Comparison of ENCODE assay signal across 23 mouse cellular contexts in genomic region chr7:51899066-51899465, GRCm38 (mm10). TPM values are rescaled to one million over a fixed set of nuclear protein-coding genes. Genes with fewer than 3 reads are reported as not detected.
DNase-seq lines count a peak whose midpoint lies in the region; ATAC-seq and TF ChIP-seq lines count a peak whose summit lies in the region.
"Had no signal": no experiment of that assay in that cellular context is flagged by ENCODE, and none has a peak within 500 bp of the region (broad histone marks: within the 10 kb centered on the region; RNA-seq: fewer than 3 reads in every experiment).

No protein-coding gene starts in this region.

- H3K27me3 ChIP-seq in intestine, embryonic 16.5 days (replicated peaks; ENCODE audit: control insufficient read depth, insufficient read depth, low read length), result no peaks in the 10 kb centered on the region
- no peaks in the 10 kb centered on the region for H3K27me3 ChIP-seq in intestine, postnatal 0 days (replicated peaks; ENCODE audit: control insufficient read depth, insufficient read depth, low read length)
- no peaks in the 10 kb centered on the region for H3K27me3 ChIP-seq in embryonic facial prominence, embryonic 12.5 days
- H3K27me3 ChIP-seq: embryonic facial prominence, embryonic 15.5 days; heart, embryonic 13.5 days; kidney, embryonic 15.5 days; Patski had no signal

- no peak for ATAC-seq in intestine, embryonic 16.5 days
- no peak for ATAC-seq in intestine, postnatal 0 days
- no peak for ATAC-seq in embryonic facial prominence, embryonic 12.5 days (ENCODE audit: insufficient number of reproducible peaks, insufficient read depth, low FRiP score, low TSS enrichment)
- ATAC-seq: hindbrain, postnatal 0 days; liver, postnatal 0 days; lung, postnatal 0 days; Patski had no signal

- 75% methylated on average over 6 of the region's 6 CpGs for WGBS in intestine, embryonic 16.5 days
- 79% methylated on average over 6 of the region's 6 CpGs for WGBS in intestine, postnatal 0 days
- 54% methylated on average over 6 of the region's 6 CpGs for whole genome bisulfite sequencing in embryonic facial prominence, embryonic 12.5 days

- TF ChIP-seq CTCF in intestine, postnatal 0 days (IDR thresholded peaks at IDR 0.05; ENCODE audit: low read depth), result no peak

- no peak overlapping the region for H3K4me2 ChIP-seq in intestine, embryonic 16.5 days (ENCODE audit: low read depth, low read length)
- H3K4me2 ChIP-seq in intestine, postnatal 0 days (replicated peaks; ENCODE audit: low read depth), result no peak overlapping the region
- H3K4me2 ChIP-seq in embryonic facial prominence, embryonic 12.5 days (replicated peaks), result no peak overlapping the region
- H3K4me2 ChIP-seq: embryonic facial prominence, embryonic 15.5 days; heart, embryonic 13.5 days; kidney, embryonic 15.5 days; liver, embryonic 11.5 days had no signal

- H3K9ac ChIP-seq in intestine, embryonic 16.5 days (ENCODE audit: low read depth, low read length), result 0 out of 2 replicates have a peak overlapping the region, but pooled peaks have one; percentile 6
- H3K9ac ChIP-seq in intestine, postnatal 0 days (ENCODE audit: low read depth, low read length), result no peak overlapping the region
- no peak overlapping the region for H3K9ac ChIP-seq in embryonic facial prominence, embryonic 12.5 days
- H3K9ac ChIP-seq: embryonic facial prominence, embryonic 15.5 days; heart, embryonic 13.5 days; kidney, embryonic 15.5 days; liver, postnatal 0 days had no signal

- H3K9me3 ChIP-seq in intestine, embryonic 16.5 days (ENCODE audit: control insufficient read depth, low read length), result no peaks in the 10 kb centered on the region
- no peaks in the 10 kb centered on the region for H3K9me3 ChIP-seq in intestine, postnatal 0 days (ENCODE audit: control insufficient read depth)
- no peaks in the 10 kb centered on the region for H3K9me3 ChIP-seq in embryonic facial prominence, embryonic 12.5 days
- H3K9me3 ChIP-seq: embryonic facial prominence, embryonic 15.5 days; heart, embryonic 13.5 days; kidney, embryonic 15.5 days; midbrain, embryonic 10.5 days had no signal

- H3K36me3 ChIP-seq in intestine, embryonic 16.5 days (ENCODE audit: control insufficient read depth, insufficient read depth, low read length), result no peaks in the 10 kb centered on the region
- H3K36me3 ChIP-seq in intestine, postnatal 0 days (ENCODE audit: control insufficient read depth, insufficient read depth), result no peaks in the 10 kb centered on the region
- no peaks in the 10 kb centered on the region for H3K36me3 ChIP-seq in embryonic facial prominence, embryonic 12.5 days
- H3K36me3 ChIP-seq: embryonic facial prominence, embryonic 15.5 days; heart, embryonic 13.5 days; kidney, embryonic 15.5 days; midbrain, embryonic 10.5 days had no signal

- DNase-seq in embryo, embryonic 11 days, result peak; percentile 39
- no peak for DNase-seq in embryo, embryonic 9.5 days (ENCODE audit: extremely low spot score)
- peak; percentile 33 for DNase-seq in adrenal gland, postnatal 10 days
- DNase-seq in Muller cell, postnatal 12 days (ENCODE audit: inconsistent ontology term), result no peak
- DNase-seq in lung, postnatal 14 days, result no peak
- DNase-seq: cerebellum, adult 9-11 months; gastrocnemius, postnatal 25 days; heart, adult 2 months; heart, postnatal 14 days; kidney, adult 11 months; kidney, postnatal 36 days; liver, postnatal 0 days had no signal

- no peaks in the 10 kb centered on the region for H3K4me1 ChIP-seq in intestine, embryonic 16.5 days (ENCODE audit: control insufficient read depth, insufficient read depth, low read length)
- H3K4me1 ChIP-seq in intestine, postnatal 0 days (replicated peaks; ENCODE audit: control insufficient read depth, insufficient read depth, low read length), result no peaks in the 10 kb centered on the region
- H3K4me1 ChIP-seq in embryonic facial prominence, embryonic 12.5 days, result 0 out of 2 replicates have a peak, but pooled peaks cover 6% of the 10 kb centered on the region
- H3K4me1 ChIP-seq: embryonic facial prominence, embryonic 15.5 days; heart, embryonic 13.5 days; kidney, embryonic 15.5 days; midbrain, embryonic 10.5 days had no signal

- H3K4me3 ChIP-seq in intestine, embryonic 16.5 days (ENCODE audit: low read length), result no peak overlapping the region
- H3K4me3 ChIP-seq in intestine, postnatal 0 days (ENCODE audit: low read depth, low read length), result no peak overlapping the region
- no peak overlapping the region for H3K4me3 ChIP-seq in embryonic facial prominence, embryonic 12.5 days
- H3K4me3 ChIP-seq: embryonic facial prominence, embryonic 15.5 days; heart, adult 2 months; heart, embryonic 13.5 days; kidney, embryonic 15.5 days; midbrain, embryonic 10.5 days had no signal

- H3K27ac ChIP-seq in intestine, embryonic 16.5 days (ENCODE audit: low read length), result no peak overlapping the region
- H3K27ac ChIP-seq in intestine, postnatal 0 days (ENCODE audit: low read depth, low read length), result no peak overlapping the region
- H3K27ac ChIP-seq in embryonic facial prominence, embryonic 12.5 days, result peak overlapping the region; percentile 26; the same call in 1 of the 2 replicates
- H3K27ac ChIP-seq: embryonic facial prominence, embryonic 15.5 days; heart, adult 2 months; heart, embryonic 13.5 days; hindbrain, postnatal 0 days; kidney, embryonic 15.5 days; midbrain, embryonic 10.5 days had no signal

RNA-seq across cellular contexts. Expression of gene Fancf, which starts 37.0 kb away (rescaled TPM):
- 1.0 and 1.4 TPM in 2 replicates for polyA plus RNA-seq in intestine, embryonic 16.5 days (2015; fragmentation: Nextera tagmentation; extraction: Ambion mirVana)
- polyA plus RNA-seq in intestine, postnatal 0 days (2015; fragmentation: Nextera tagmentation; extraction: Ambion mirVana), result 5.9 and 6.0 TPM in 2 replicates
- total RNA-seq in adrenal gland, postnatal 10 days (2021), result 1 to 10 TPM; 6.8 to 7.6 TPM
- polyA plus RNA-seq in embryonic facial prominence, embryonic 12.5 days (2016; fragmentation: Nextera tagmentation; extraction: Ambion mirVana), result 17.2 TPM in 2 replicates

RNA-seq across cellular contexts. Expression of gene Gas2, which starts 37.3 kb away (rescaled TPM):
- polyA plus RNA-seq in intestine, embryonic 16.5 days (2015; fragmentation: Nextera tagmentation; extraction: Ambion mirVana), result 8.6 and 9.3 TPM in 2 replicates
- polyA plus RNA-seq in intestine, postnatal 0 days (2015; fragmentation: Nextera tagmentation; extraction: Ambion mirVana), result 5.3 and 6.3 TPM in 2 replicates
- 10 to 100 TPM; 30.3 to 30.8 TPM for total RNA-seq in adrenal gland, postnatal 10 days (2021)
- polyA plus RNA-seq in embryonic facial prominence, embryonic 12.5 days (2016; fragmentation: Nextera tagmentation; extraction: Ambion mirVana), result 58.9 and 69.0 TPM in 2 replicates

Comparison
In these comparisons a context has a peak if more than half of its experiments do, and no peak if none do; other contexts are left out.
1. DNase-seq: peak in embryo, embryonic 11 days (single experiment) and adrenal gland, postnatal 10 days (single experiment); none in embryo, embryonic 9.5 days (single experiment), Muller cell, postnatal 12 days (single experiment) and lung, postnatal 14 days (single experiment).